Mouse (Mus musculus): Measurements from ENCODE around the gene Lim2.

The Lim2 gene

GRCm38 (mm10) chr7:43443126-43443916, 15.9 kb downstream of the Lim2 start:
- DNase-seq (ENCODE audit: low read depth in 1 of 2, low spot score in 2 of 2) = peak in 1 of 2 experiments; percentile 66

- DNase-seq (ENCODE audit: low read depth in 1 of 2, low spot score in 2 of 2) = peak; percentile 82 to 84
These were observed 16.4 kb downstream of the Lim2 start, which contains the start of the genes Etfb and Gm45233 for GRCm38 (mm10) chr7:43443917-43444293. Gene Etfb, plus strand, starts transcription at chr7:43444083. Gene Gm45233, plus strand, starts transcription at chr7:43444128.

GRCm38 (mm10) chr7:43447801-43448200, 20.3 kb downstream of the Lim2 start:
- DNase-seq (ENCODE audit: low read depth in 1 of 2, low spot score in 2 of 2) = no peak

GRCm38 (mm10) chr7:43448246-43448645, 20.8 kb downstream of the Lim2 start:
- DNase-seq (ENCODE audit: low read depth in 1 of 2, low spot score in 2 of 2) = no peak

- no peak for DNase-seq (ENCODE audit: low read depth in 1 of 2, low spot score in 2 of 2)
These were observed 22.3 kb downstream of the Lim2 start for GRCm38 (mm10) chr7:43449811-43450210.

- no peak for DNase-seq (ENCODE audit: low read depth in 1 of 2, low spot score in 2 of 2)
These were observed 24.3 kb downstream of the Lim2 start for GRCm38 (mm10) chr7:43451726-43452125.

- DNase-seq (ENCODE audit: low read depth in 1 of 2, low spot score in 2 of 2) = no peak
These were observed 25.1 kb downstream of the Lim2 start for GRCm38 (mm10) chr7:43452609-43453008.

GRCm38 (mm10) chr7:43453599-43454355, 26.3 kb downstream of the Lim2 start:
- no peak for DNase-seq (ENCODE audit: low read depth in 1 of 2, low spot score in 2 of 2)

GRCm38 (mm10) chr7:43454371-43454770, 26.9 kb downstream of the Lim2 start:
- DNase-seq (ENCODE audit: low read depth in 1 of 2, low spot score in 2 of 2) = no peak

- DNase-seq (ENCODE audit: low read depth in 1 of 2, low spot score in 2 of 2) = no peak
These were observed 35.4 kb downstream of the Lim2 start, which contains the start of gene Vsig10l for GRCm38 (mm10) chr7:43462851-43463250. Gene Vsig10l, plus strand, starts transcription at chr7:43463151.

- no peak for DNase-seq (ENCODE audit: low read depth in 1 of 2, low spot score in 2 of 2)
These were observed 36.5 kb downstream of the Lim2 start for GRCm38 (mm10) chr7:43463976-43464375.

- DNase-seq (ENCODE audit: low read depth in 1 of 2, low spot score in 2 of 2) = no peak
These were observed 37.4 kb downstream of the Lim2 start for GRCm38 (mm10) chr7:43464864-43465343.

GRCm38 (mm10) chr7:43465344-43466098, 38.1 kb downstream of the Lim2 start:
- peak; percentile 94 to 95 for DNase-seq (ENCODE audit: low read depth in 1 of 2, low spot score in 2 of 2)

- peak; percentile 51 to 74 for DNase-seq (ENCODE audit: low read depth in 1 of 2, low spot score in 2 of 2)
These were observed 38.7 kb downstream of the Lim2 start for GRCm38 (mm10) chr7:43466099-43466694.

GRCm38 (mm10) chr7:43470373-43470772, 42.9 kb downstream of the Lim2 start:
- peak in 1 of 2 experiments; percentile 35 for DNase-seq (ENCODE audit: low read depth in 1 of 2, low spot score in 2 of 2)

GRCm38 (mm10) chr7:43475706-43476105, 48.2 kb downstream of the Lim2 start:
- no peak for DNase-seq (ENCODE audit: low read depth in 1 of 2, low spot score in 2 of 2)

GRCm38 (mm10) chr7:43476376-43476775, 48.9 kb downstream of the Lim2 start:
- no peak for DNase-seq (ENCODE audit: low read depth in 1 of 2, low spot score in 2 of 2)

- DNase-seq (ENCODE audit: low read depth in 1 of 2, low spot score in 2 of 2) = no peak
These were observed 53.7 kb downstream of the Lim2 start for GRCm38 (mm10) chr7:43481191-43481590.

- no peak for DNase-seq (ENCODE audit: low read depth in 1 of 2, low spot score in 2 of 2)
These were observed 54.7 kb downstream of the Lim2 start for GRCm38 (mm10) chr7:43482090-43482716.

- no peak for DNase-seq (ENCODE audit: low read depth in 1 of 2, low spot score in 2 of 2)
These were observed 55.8 kb downstream of the Lim2 start for GRCm38 (mm10) chr7:43483236-43483635.

Data from monocyte, adult 2 months (primary cell).